Mouse (Mus musculus) C2C12 (cell line): ENCODE data around the gene Gm9833.

ENCODE experiments used
- CTCF ChIP-seq: IDR thresholded peaks from one replicate; pipeline ENCODE4 v1.5.1; 2011; ENCODE audit not compliant: control insufficient read depth, insufficient read depth, insufficient read length
- MAX ChIP-seq: IDR thresholded peaks from one replicate; pipeline ENCODE4 v1.6.1; 2011; ENCODE audit warnings: mild to moderate bottlenecking, control low read depth

DNA sequence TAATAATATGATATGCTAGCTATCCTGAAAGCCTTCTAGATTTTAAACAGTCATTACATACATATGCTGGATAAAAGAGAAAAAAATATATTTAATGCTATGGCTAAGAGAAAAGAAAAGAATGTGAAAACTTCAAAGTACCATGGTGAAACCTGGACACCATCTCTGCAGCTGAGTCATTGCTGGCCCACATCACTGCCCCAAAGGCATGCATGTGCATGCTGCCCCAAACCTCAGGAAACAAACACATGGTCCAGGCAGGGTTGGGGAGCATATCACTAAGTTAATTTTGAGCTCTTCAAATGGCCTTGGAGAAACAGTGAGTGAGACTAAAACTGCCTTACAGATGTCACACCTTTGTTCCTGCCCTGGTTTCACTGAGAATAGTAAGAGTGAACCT is 17.8 kb upstream of the Gm9833 start:
- no peak for TF ChIP-seq CTCF
- no peak for TF ChIP-seq MAX
